Mouse (Mus musculus) kidney, embryonic 14.5 days (tissue): ENCODE measurements at regions not wholly inside any gene's neighbourhood (a gene's known extent, or its start where the extent isn't known, plus 50 kb on each side); places are given as distances from the start of the nearest gene placed in this dataset.
A peak's percentile ranks its signal among the peaks of the same experiment; 100 is the strongest.

Source experiments
- ATAC-seq: fragments of 200-750 bp; cut with Nextera tagmentation; 2 replicates; pipeline ENCODE4 v1.8.0; 2017; ENCODE audit warnings: moderate number of reproducible peaks, mild to moderate bottlenecking, moderate TSS enrichment, moderate library complexity; ENCODE audit not compliant: low FRiP score, low TSS enrichment
- H3K27ac ChIP-seq: fragments of 300-500 bp; sonication (generic); 2 replicates; pipeline ENCODE4 v1.5.1; 2014; ENCODE audit warnings: low read depth, mild to moderate bottlenecking, low read length, moderate library complexity, mixed read lengths
- H3K27me3 ChIP-seq: fragments of 300-500 bp; sonication (generic); 2 replicates; pipeline ENCODE4 v1.6.1; 2014; ENCODE audit warnings: mild to moderate bottlenecking, low read length; ENCODE audit not compliant: control insufficient read depth, insufficient read depth
- H3K36me3 ChIP-seq: fragments of 300-500 bp; sonication (generic); 2 replicates; pipeline ENCODE4 v1.6.1; 2014; ENCODE audit warnings: low read length, mixed read lengths; ENCODE audit not compliant: control insufficient read depth, insufficient read depth
- H3K4me1 ChIP-seq: fragments of 300-500 bp; sonication (generic); 2 replicates; pipeline ENCODE4 v1.6.1; 2014; ENCODE audit warnings: low read length, mixed read lengths; ENCODE audit not compliant: control insufficient read depth, insufficient read depth
- H3K4me2 ChIP-seq: fragments of 300-500 bp; sonication (generic); replicated peaks from 2 replicates; pipeline ENCODE4 v1.6.1; 2014; ENCODE audit warnings: low read depth, mild to moderate bottlenecking, low read length
- H3K4me3 ChIP-seq: fragments of 300-500 bp; sonication (generic); 2 replicates; pipeline ENCODE4 v1.5.1; 2014; ENCODE audit warnings: mild to moderate bottlenecking, low read length
- H3K9ac ChIP-seq: fragments of 300-500 bp; sonication (generic); 2 replicates; pipeline ENCODE4 v1.6.1; 2014; ENCODE audit warnings: low read depth, mild to moderate bottlenecking, low read length, moderate library complexity
- H3K9me3 ChIP-seq: fragments of 300-500 bp; sonication (generic); 2 replicates; pipeline ENCODE4 v1.6.1; 2016; ENCODE audit warnings: low read length; ENCODE audit not compliant: control insufficient read depth
- WGBS: fragments of 180-500 bp; shearing (Covaris S2); extraction: QIAGEN DNeasy Blood & Tissue Kit; methylation state at CpG from one replicate; pipeline ENCODE4 v1.1.7; 2014; 5-methylcytosine and 5-hydroxymethylcytosine counted together

DNA sequence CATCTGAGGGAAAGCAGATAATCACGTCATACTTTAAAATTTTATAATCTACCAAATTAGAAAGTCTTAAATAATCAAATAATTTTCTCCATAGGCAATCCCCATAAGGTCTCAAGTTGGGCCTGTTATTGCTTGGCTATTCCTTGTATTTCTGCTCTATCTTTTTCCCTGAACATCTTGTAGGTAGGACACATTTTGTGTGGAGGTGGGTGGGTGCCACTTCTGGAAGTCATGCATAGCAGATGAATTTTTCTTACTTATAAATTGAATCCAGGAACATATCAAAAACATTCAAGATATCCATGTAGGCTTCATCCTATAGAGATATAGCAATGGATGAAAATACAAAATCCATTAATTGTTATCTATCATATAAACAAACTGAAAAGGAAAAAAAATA, 1418.7 kb downstream of the Cdh11 start:
- Histone ChIP-seq H3K27ac (no peak overlapping the region), H3K27me3 (no peaks in the 10 kb centered on the region), H3K4me2 (no peak overlapping the region), H3K4me3 (no peak overlapping the region), H3K4me1 (no peaks in the 10 kb centered on the region), H3K36me3 (no peaks in the 10 kb centered on the region), H3K9ac (no peak overlapping the region), H3K9me3 (no peaks in the 10 kb centered on the region)
- 88% methylated on average over 1 of the region's 1 CpGs for WGBS
- no peak for ATAC-seq

DNA sequence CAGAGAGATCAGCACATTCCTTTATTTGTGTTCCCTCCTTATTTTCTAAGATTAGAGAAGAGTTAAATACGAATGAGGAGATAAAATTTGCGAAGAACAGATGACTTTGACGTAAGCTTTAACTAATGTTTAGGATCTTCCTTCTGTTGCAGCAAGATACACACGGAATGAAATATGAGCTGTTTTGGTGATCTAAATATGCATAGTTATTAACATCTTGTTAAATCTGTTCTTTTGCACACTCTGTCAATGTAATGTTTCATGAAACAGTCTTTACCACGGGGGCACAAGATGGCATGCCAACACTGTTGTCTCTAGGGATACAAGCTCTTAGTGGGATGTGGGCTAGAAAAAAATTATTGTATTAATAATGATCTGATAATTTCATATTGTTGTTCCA, 1434.6 kb downstream of the Cdh11 start:
- H3K9me3 ChIP-seq, result no peaks in the 10 kb centered on the region
- no peak overlapping the region for H3K4me3 ChIP-seq
- no peak overlapping the region for H3K9ac ChIP-seq
- no peak overlapping the region for H3K4me2 ChIP-seq
- no peak for ATAC-seq
- H3K27ac ChIP-seq, result no peak overlapping the region
- 84% methylated on average over 5 of the region's 5 CpGs for WGBS
- H3K27me3 ChIP-seq, result no peaks in the 10 kb centered on the region
- no peaks in the 10 kb centered on the region for H3K36me3 ChIP-seq
- H3K4me1 ChIP-seq, result no peaks in the 10 kb centered on the region

DNA sequence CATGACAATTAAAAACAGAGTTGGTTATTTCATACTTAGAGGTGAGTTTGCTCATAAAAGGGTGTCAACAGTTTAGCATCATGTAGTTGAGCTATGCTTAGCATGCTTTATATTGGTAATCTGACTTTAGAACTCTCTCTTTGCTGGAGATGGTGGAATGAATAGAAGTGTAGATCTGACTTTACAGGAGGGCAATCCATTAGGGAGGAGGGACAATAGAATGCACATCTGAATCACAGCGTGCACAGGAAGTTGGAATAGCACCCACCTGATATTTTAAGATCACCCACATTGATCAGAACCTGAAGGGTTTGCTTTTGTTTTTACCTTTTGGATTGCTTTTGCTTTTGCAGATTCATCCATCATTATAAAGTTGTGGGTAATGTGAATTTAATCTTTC, 1435.7 kb downstream of the Cdh11 start:
- no peaks in the 10 kb centered on the region for H3K27me3 ChIP-seq
- no peak for ATAC-seq
- no peaks in the 10 kb centered on the region for H3K36me3 ChIP-seq
- no peaks in the 10 kb centered on the region for H3K4me1 ChIP-seq
- H3K4me2 ChIP-seq, result no peak overlapping the region
- 70% methylated on average over 1 of the region's 1 CpGs for WGBS
- H3K4me3 ChIP-seq, result no peak overlapping the region
- H3K9me3 ChIP-seq, result no peaks in the 10 kb centered on the region
- H3K9ac ChIP-seq, result no peak overlapping the region
- H3K27ac ChIP-seq, result no peak overlapping the region

DNA sequence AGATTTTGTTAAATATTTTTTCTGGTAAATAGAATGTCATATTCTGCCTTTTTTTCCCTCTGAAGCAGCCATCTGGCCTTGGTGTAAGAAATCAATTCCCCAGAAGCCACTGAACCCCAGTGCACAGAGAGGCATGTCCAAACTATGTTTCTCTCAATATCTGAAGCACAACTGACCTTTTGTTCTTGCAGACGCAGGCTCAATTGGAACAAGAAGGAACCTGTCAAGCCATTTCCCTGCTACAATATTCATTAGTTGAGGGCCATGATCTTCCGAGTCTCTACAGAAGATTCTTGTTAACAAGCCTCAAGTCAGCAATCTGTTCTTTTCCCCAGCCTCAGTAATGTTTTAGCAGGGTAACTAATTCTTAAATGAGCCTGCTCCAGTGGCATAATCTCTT, 1456.2 kb downstream of the Cdh11 start:
- 63% methylated on average over 2 of the region's 2 CpGs for WGBS
- Histone ChIP-seq H3K27ac (no peak overlapping the region), H3K9ac (no peak overlapping the region), H3K9me3 (no peaks in the 10 kb centered on the region), H3K4me3 (no peak overlapping the region), H3K36me3 (no peaks in the 10 kb centered on the region), H3K4me1 (no peaks in the 10 kb centered on the region), H3K4me2 (no peak overlapping the region), H3K27me3 (no peaks in the 10 kb centered on the region)
- no peak for ATAC-seq

DNA sequence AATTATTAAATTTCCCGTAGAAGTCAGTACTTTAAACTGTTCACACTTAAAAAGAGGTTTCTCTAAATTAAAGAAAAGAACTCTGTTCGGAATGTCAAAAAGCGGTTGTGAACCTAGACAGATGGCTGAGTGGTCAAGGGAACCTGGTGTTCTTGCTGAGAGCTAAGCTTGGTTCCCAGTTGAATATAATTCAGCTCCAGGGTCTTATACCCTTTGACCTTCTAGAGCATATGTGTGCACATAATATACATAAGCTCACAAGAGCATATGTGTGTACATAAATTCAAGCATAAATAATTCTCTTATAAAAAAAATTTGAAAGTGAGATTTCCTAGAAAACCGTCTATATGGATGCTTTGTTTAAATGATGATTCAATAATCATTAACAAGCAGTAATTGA, 1456.7 kb downstream of the Cdh11 start:
- Histone ChIP-seq H3K27me3 (no peaks in the 10 kb centered on the region), H3K9me3 (no peaks in the 10 kb centered on the region), H3K4me2 (no peak overlapping the region), H3K27ac (no peak overlapping the region), H3K36me3 (no peaks in the 10 kb centered on the region), H3K4me3 (no peak overlapping the region), H3K4me1 (no peaks in the 10 kb centered on the region), H3K9ac (no peak overlapping the region)
- ATAC-seq, result no peak
- 83% methylated on average over 4 of the region's 4 CpGs for WGBS

DNA sequence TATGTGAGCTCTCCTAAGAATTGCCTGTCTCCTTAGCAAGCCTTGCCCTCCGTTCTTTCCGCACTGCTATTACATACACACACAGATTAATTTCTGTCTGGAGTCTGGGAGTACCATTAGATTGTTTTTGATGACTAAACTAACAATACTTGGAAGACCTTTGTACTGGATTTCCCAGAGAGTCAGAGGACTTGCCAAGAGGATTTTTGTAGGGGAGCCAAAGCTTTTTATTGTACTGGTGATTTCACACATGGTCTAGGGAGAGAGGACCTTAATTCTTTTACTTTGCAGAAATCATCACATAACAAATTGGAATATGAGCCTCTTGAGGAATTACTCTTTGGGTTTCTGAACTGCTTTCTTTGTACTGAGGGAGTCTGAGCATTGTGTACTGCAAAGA, 1486.9 kb downstream of the Cdh11 start:
- Histone ChIP-seq H3K27ac (no peak overlapping the region), H3K4me2 (no peak overlapping the region), H3K36me3 (no peaks in the 10 kb centered on the region), H3K4me3 (no peak overlapping the region), H3K4me1 (no peaks in the 10 kb centered on the region), H3K9ac (no peak overlapping the region), H3K27me3 (no peaks in the 10 kb centered on the region), H3K9me3 (no peaks in the 10 kb centered on the region)
- peak; percentile 49; the same call in 1 of the 2 replicates for ATAC-seq
- 29% methylated on average over 2 of the region's 2 CpGs for WGBS

DNA sequence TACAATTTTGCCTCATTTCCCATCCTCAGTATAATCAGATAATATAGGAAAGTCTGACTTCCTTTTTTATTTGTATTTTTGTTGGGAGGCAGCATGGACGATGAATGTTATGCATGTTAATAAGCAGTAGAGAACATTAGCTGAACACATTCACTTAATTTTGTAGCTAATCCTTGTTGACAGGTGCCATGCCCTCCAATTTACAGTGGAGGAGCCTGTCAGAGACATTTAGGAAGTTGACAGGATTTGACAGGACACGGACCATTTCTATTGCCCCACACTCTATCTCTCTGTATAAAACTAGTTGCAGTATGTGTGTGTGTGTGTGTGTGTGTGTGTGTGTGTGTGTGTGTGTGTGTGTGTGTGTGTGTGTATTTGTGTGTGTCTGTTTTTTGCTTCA, 1495.4 kb downstream of the Cdh11 start:
- Histone ChIP-seq H3K4me3 (no peak overlapping the region), H3K27ac (no peak overlapping the region), H3K4me1 (no peaks in the 10 kb centered on the region), H3K9me3 (no peaks in the 10 kb centered on the region), H3K4me2 (no peak overlapping the region), H3K27me3 (no peaks in the 10 kb centered on the region), H3K36me3 (no peaks in the 10 kb centered on the region), H3K9ac (no peak overlapping the region)
- 89% methylated on average over 2 of the region's 2 CpGs for WGBS
- ATAC-seq, result no peak

DNA sequence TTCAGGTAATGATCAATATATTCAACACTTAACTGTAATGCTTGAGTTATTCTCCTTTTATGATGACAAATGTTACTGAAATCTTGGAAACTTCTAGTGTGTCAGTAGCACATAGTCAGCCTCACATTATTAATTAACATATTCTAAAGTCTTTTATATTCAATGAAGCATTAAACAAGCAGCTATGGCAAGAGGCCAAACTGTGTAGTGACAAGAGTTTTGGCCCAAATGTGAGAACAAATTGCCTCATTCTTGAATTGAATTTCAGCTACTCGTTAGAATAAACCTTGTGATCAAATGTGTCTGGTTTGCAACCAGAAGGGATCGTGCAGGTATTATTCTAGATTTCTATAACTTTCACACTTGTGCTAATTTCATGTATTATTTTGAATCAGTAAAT, 1542.8 kb downstream of the Cdh11 start:
- Histone ChIP-seq H3K36me3 (no peaks in the 10 kb centered on the region), H3K27me3 (no peaks in the 10 kb centered on the region), H3K9me3 (no peaks in the 10 kb centered on the region), H3K4me1 (no peaks in the 10 kb centered on the region), H3K27ac (no peak overlapping the region), H3K4me3 (no peak overlapping the region), H3K4me2 (no peak overlapping the region), H3K9ac (no peak overlapping the region)
- WGBS, result 87% methylated on average over 2 of the region's 2 CpGs
- ATAC-seq, result no peak

DNA sequence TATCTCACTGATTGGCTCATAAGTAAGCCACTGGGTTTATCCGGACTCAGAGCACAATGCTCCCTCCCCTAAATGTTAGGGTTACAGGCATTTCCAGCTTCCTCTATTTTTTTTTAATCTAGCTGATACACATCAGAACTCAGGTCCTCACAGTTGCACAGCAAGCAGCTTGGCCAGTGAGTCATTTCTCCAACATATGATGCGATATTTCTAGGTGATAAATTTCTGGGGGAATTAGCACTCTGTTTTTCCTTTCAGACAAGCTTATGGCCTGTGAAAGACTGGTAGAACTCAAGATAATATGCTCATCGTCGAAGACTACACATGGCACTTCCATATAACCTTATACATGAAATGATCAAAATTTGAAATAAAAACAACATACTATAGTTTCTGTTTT, 1543.6 kb downstream of the Cdh11 start:
- Histone ChIP-seq H3K36me3 (no peaks in the 10 kb centered on the region), H3K4me3 (no peak overlapping the region), H3K4me1 (no peaks in the 10 kb centered on the region), H3K4me2 (no peak overlapping the region), H3K9me3 (no peaks in the 10 kb centered on the region), H3K27ac (no peak overlapping the region), H3K27me3 (no peaks in the 10 kb centered on the region), H3K9ac (no peak overlapping the region)
- ATAC-seq, result no peak
- 89% methylated on average over 4 of the region's 4 CpGs for WGBS

DNA sequence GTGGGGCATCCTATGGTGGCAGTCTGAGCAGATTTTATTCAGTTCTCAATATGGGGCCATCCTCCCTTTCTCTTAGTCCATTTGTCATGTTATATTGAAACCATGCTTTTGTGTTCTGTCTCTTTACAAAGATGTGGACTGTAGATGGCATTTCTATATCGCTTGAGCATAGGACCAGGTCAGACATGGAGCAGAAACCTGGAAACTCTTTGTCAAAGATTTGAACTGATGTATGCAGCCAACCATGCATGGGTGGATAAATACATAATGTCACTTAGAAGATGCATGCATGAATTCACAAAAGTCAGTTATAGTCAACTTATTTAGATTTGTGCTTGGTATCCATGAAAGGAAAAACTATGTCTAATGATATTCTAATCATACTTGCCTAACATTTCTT, 1587.5 kb downstream of the Cdh11 start:
- Histone ChIP-seq H3K36me3 (no peaks in the 10 kb centered on the region), H3K9ac (no peak overlapping the region), H3K9me3 (no peaks in the 10 kb centered on the region), H3K4me3 (no peak overlapping the region), H3K27ac (no peak overlapping the region), H3K4me2 (no peak overlapping the region), H3K4me1 (no peaks in the 10 kb centered on the region), H3K27me3 (no peaks in the 10 kb centered on the region)
- no peak for ATAC-seq
- WGBS, result 87% methylated on average over 1 of the region's 1 CpGs
